Mouse (Mus musculus): ENCODE data around the gene Gls2.

DNA sequence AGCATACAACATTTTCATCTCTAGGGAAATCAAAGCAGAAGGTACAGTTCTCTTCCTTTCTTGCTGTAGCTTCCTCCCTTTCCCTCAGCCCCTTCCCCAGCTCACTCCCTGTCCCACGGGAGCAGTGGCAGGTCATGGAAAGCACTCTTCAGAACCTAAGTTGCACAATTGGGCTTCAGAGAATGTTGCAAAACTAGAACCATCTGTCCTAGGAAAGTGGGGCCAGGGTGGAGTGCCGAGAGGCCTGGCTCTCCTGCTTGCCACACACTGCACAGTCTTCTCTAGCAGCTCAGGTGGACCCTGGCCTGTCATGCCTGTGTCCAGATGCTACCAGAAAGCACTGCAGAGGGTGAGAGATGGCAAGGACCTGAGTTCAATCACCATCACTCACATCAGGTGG lies 49.3 kb upstream of the Gls2 start:
- TF ChIP-seq CTCF (IDR thresholded peaks at IDR 0.05; ENCODE audit: low read depth) (no peak), EP300 (IDR thresholded peaks at IDR 0.05; ENCODE audit: low read depth) (no peak)

All from liver, embryonic 14.5 days (tissue).